Mouse (Mus musculus): Measurements from ENCODE around the gene Map3k5.

The Map3k5 gene

GRCm38 (mm10) chr10:20157021-20157726, 222.9 kb downstream of the Map3k5 start:
- DNase-seq (ENCODE audit: inconsistent ontology term), result no peak

- no peak for DNase-seq (ENCODE audit: inconsistent ontology term)
Observed at GRCm38 (mm10) chr10:20158756-20159155, 224.5 kb downstream of the Map3k5 start.

GRCm38 (mm10) chr10:20159308-20159707, 225.0 kb downstream of the Map3k5 start:
- DNase-seq (ENCODE audit: inconsistent ontology term), result no peak

GRCm38 (mm10) chr10:20160914-20161313, 226.6 kb downstream of the Map3k5 start:
- peak; percentile 14 for DNase-seq (ENCODE audit: inconsistent ontology term)

GRCm38 (mm10) chr10:20164810-20165209, 230.5 kb downstream of the Map3k5 start:
- no peak for DNase-seq (ENCODE audit: inconsistent ontology term)

- DNase-seq (ENCODE audit: inconsistent ontology term), result no peak
Observed at GRCm38 (mm10) chr10:20166797-20167196, 232.5 kb downstream of the Map3k5 start.

- no peak for DNase-seq (ENCODE audit: inconsistent ontology term)
Observed at GRCm38 (mm10) chr10:20167467-20167866, 233.2 kb downstream of the Map3k5 start.

GRCm38 (mm10) chr10:20169182-20169674, 235.0 kb downstream of the Map3k5 start:
- no peak for DNase-seq (ENCODE audit: inconsistent ontology term)

GRCm38 (mm10) chr10:20169927-20170604, 235.8 kb downstream of the Map3k5 start:
- no peak for DNase-seq (ENCODE audit: inconsistent ontology term)

GRCm38 (mm10) chr10:20170605-20171088, 236.4 kb downstream of the Map3k5 start:
- DNase-seq (ENCODE audit: inconsistent ontology term), result peak; percentile 90

GRCm38 (mm10) chr10:20171209-20171608, 236.9 kb downstream of the Map3k5 start:
- peak; percentile 33 for DNase-seq (ENCODE audit: inconsistent ontology term)

GRCm38 (mm10) chr10:20171756-20172155, 237.5 kb downstream of the Map3k5 start:
- DNase-seq (ENCODE audit: inconsistent ontology term), result no peak

GRCm38 (mm10) chr10:20173733-20174132, 239.5 kb downstream of the Map3k5 start:
- peak; percentile 62 for DNase-seq (ENCODE audit: inconsistent ontology term)

GRCm38 (mm10) chr10:20176054-20176453, 241.8 kb downstream of the Map3k5 start:
- no peak for DNase-seq (ENCODE audit: inconsistent ontology term)

- DNase-seq (ENCODE audit: inconsistent ontology term), result no peak
Observed at GRCm38 (mm10) chr10:20178807-20179605, 244.7 kb downstream of the Map3k5 start.

- DNase-seq (ENCODE audit: inconsistent ontology term), result no peak
Observed at GRCm38 (mm10) chr10:20181198-20181597, 246.9 kb downstream of the Map3k5 start.

- DNase-seq (ENCODE audit: inconsistent ontology term), result no peak
Observed at GRCm38 (mm10) chr10:20181680-20182399, 247.6 kb downstream of the Map3k5 start.

GRCm38 (mm10) chr10:20184326-20184725, 250.1 kb downstream of the Map3k5 start:
- no peak for DNase-seq (ENCODE audit: inconsistent ontology term)

- DNase-seq (ENCODE audit: inconsistent ontology term), result no peak
Observed at GRCm38 (mm10) chr10:20185264-20185663, 251.0 kb downstream of the Map3k5 start.

GRCm38 (mm10) chr10:20185806-20186205, 251.5 kb downstream of the Map3k5 start:
- DNase-seq (ENCODE audit: inconsistent ontology term), result no peak

GRCm38 (mm10) chr10:20186800-20187273, 252.6 kb downstream of the Map3k5 start:
- DNase-seq (ENCODE audit: inconsistent ontology term), result no peak

Data from Muller cell, postnatal 12 days (primary cell).